In genomic region chr5:140684343-140685148, GRCm38 (mm10) we compare ENCODE assay signal across 7 mouse cellular contexts. TPM values are rescaled to one million over a fixed set of nuclear protein-coding genes. Genes with fewer than 3 reads are reported as not detected.
DNase-seq lines count a peak whose midpoint lies in the region; ATAC-seq and TF ChIP-seq lines count a peak whose summit lies in the region.

No protein-coding gene starts in this region.

- H3K4me3 ChIP-seq in MEL (ENCODE audit: control insufficient read depth in 1 of 2, insufficient read depth in 1 of 2, low read depth in 2 of 2, low read length in 2 of 2): no peak overlapping the region
- no peak overlapping the region for H3K4me3 ChIP-seq in hindbrain, embryonic 15.5 days

- H3K9me3 ChIP-seq in MEL (replicated peaks; ENCODE audit: insufficient read depth, low read length): no peaks in the 10 kb centered on the region
- H3K9me3 ChIP-seq in hindbrain, embryonic 15.5 days: no peaks in the 10 kb centered on the region

- no peak for TF ChIP-seq EP300 in MEL (IDR thresholded peaks at IDR 0.05; ENCODE audit: low read depth in 1 of 2, low read length in 2 of 2)

- intact Hi-C loops in left cerebral cortex, postnatal 14 days (cut with DNase I): loop anchor here (5.0 kb wide), 1 partner anchor 67 kb away; no protein-coding TSS in a partner anchor

- H3K4me2 ChIP-seq in hindbrain, embryonic 15.5 days: no peak overlapping the region

- no peak for TF ChIP-seq POLR2A in MEL (IDR thresholded peaks at IDR 0.05; ENCODE audit: control insufficient read depth in 1 of 2, insufficient read depth in 1 of 2, low read depth in 1 of 2, low read length in 2 of 2, poor library complexity in 1 of 2)

- TF ChIP-seq CTCF in MEL (IDR thresholded peaks at IDR 0.05 in 2 of 3, conservative IDR thresholded peaks at IDR 0.05 in 1 of 3; ENCODE audit: control insufficient read depth in 1 of 3, insufficient read depth in 1 of 3, low read depth in 2 of 3, low read length in 3 of 3, poor library complexity in 1 of 3, severe bottlenecking in 1 of 3): peak; percentile 83 to 89 (median 85)

- no peak overlapping the region for H3K27ac ChIP-seq in MEL (ENCODE audit: control insufficient read depth, low read depth, low read length)
- H3K27ac ChIP-seq in hindbrain, embryonic 15.5 days (replicated peaks): no peak overlapping the region

- peak; percentile 71; the same call in 1 of the 2 replicates for ATAC-seq in hindbrain, embryonic 15.5 days (ENCODE audit: low FRiP score, low read depth)

- no peak overlapping the region for H3K9ac ChIP-seq in MEL (ENCODE audit: control insufficient read depth, low read depth, low read length, poor library complexity, severe bottlenecking)
- H3K9ac ChIP-seq in hindbrain, embryonic 15.5 days: no peak overlapping the region

- 60% methylated on average over 16 of the region's 16 CpGs for WGBS in hindbrain, embryonic 15.5 days

- DNase-seq in left cerebral cortex, postnatal 14 days (ENCODE audit: low spot score in 2 of 2): peak; percentile 69
- no peak for DNase-seq in left cerebral cortex, adult 11 months (ENCODE audit: low spot score)
- DNase-seq in MEL (ENCODE audit: low read depth, low spot score): peak; percentile 66
- DNase-seq in cerebellum, postnatal 14 days: peak; percentile 71 to 77
- DNase-seq in lung, postnatal 36 days: peak; percentile 64
- DNase-seq in thymus, postnatal 14 days: peak; percentile 43

- no peaks in the 10 kb centered on the region for H3K36me3 ChIP-seq in MEL (ENCODE audit: control insufficient read depth in 1 of 2, insufficient read depth in 2 of 2, low read length in 2 of 2)
- H3K36me3 ChIP-seq in hindbrain, embryonic 15.5 days: peaks cover 31% of the 10 kb centered on the region

- TF ChIP-seq RAD21 in MEL (IDR thresholded peaks at IDR 0.05; ENCODE audit: low read depth, low read length): peak; percentile 76

- no peaks in the 10 kb centered on the region for H3K27me3 ChIP-seq in MEL (ENCODE audit: control insufficient read depth in 1 of 2, insufficient read depth in 2 of 2, low read length in 2 of 2)
- H3K27me3 ChIP-seq in hindbrain, embryonic 15.5 days: no peaks in the 10 kb centered on the region

- no peaks in the 10 kb centered on the region for H3K79me2 ChIP-seq in MEL (ENCODE audit: control insufficient read depth, insufficient read depth, low read length, poor library complexity)

- no peaks in the 10 kb centered on the region for H3K4me1 ChIP-seq in MEL (ENCODE audit: control insufficient read depth in 1 of 2, insufficient read depth in 2 of 2, low read length in 2 of 2)
- H3K4me1 ChIP-seq in hindbrain, embryonic 15.5 days (replicated peaks): no peaks in the 10 kb centered on the region; the same call in 1 of the 2 replicates

TF ChIP-seq in MEL, 35 proteins besides CTCF, POLR2A, EP300 and RAD21:
- TF ChIP-seq ZC3H11A (IDR thresholded peaks at IDR 0.05; ENCODE audit: low read depth, low read length) (peak; percentile 48; the same call in 1 of the 2 replicates), RCOR1 (IDR thresholded peaks at IDR 0.05; ENCODE audit: low read depth, low read length) (no peak), MXI1 (IDR thresholded peaks at IDR 0.05; ENCODE audit: low read depth, low read length) (no peak), ZKSCAN1 (IDR thresholded peaks at IDR 0.05; ENCODE audit: low read depth, low read length) (no peak), GABPA (IDR thresholded peaks at IDR 0.05; ENCODE audit: low read depth, low read length) (no peak), SMC3 (IDR thresholded peaks at IDR 0.05; ENCODE audit: low read depth, low read length) (peak; percentile 76)

RNA-seq across cellular contexts. Expression of gene Iqce, which starts 17.6 kb away (rescaled TPM):
- total RNA-seq in left cerebral cortex, postnatal 14 days (2021): 10 to 100 TPM; 49.0 to 63.8 TPM
- 6.4 and 7.3 TPM in 2 replicates for total RNA-seq in MEL (2012; rRNA removed)
- polyA plus RNA-seq in MEL (2012; ENCODE audit: insufficient read depth in 1 of 2, insufficient read length in 2 of 2, low read depth in 1 of 2, low replicate concordance in 2 of 2, missing spikeins in 1 of 2): 10 to 100 TPM in 1 of 2 experiments, not detected in 1; 21.2 TPM
- 26.0 and 29.4 TPM in 2 replicates for polyA plus RNA-seq in hindbrain, embryonic 15.5 days (2015; fragmentation: Nextera tagmentation; extraction: Ambion mirVana)

RNA-seq across cellular contexts. Expression of gene Brat1, which starts 20.3 kb away (rescaled TPM):
- total RNA-seq in left cerebral cortex, postnatal 14 days (2021): 10 to 100 TPM; 24.8 to 27.4 TPM
- total RNA-seq in MEL (2012; rRNA removed): 11.6 and 13.7 TPM in 2 replicates
- polyA plus RNA-seq in MEL (2012; ENCODE audit: insufficient read depth in 1 of 2, insufficient read length in 2 of 2, low read depth in 1 of 2, low replicate concordance in 2 of 2, missing spikeins in 1 of 2): 10 to 100 TPM in 1 of 2 experiments, not detected in 1; 14.2 TPM
- polyA plus RNA-seq in hindbrain, embryonic 15.5 days (2015; fragmentation: Nextera tagmentation; extraction: Ambion mirVana): 24.9 TPM in 2 replicates

RNA-seq across cellular contexts. Expression of gene Ttyh3, which starts 35.7 kb away (rescaled TPM):
- 100 to 1,000 TPM; 342 to 349 TPM for total RNA-seq in left cerebral cortex, postnatal 14 days (2021)
- total RNA-seq in MEL (2012; rRNA removed): 4.6 and 5.9 TPM in 2 replicates
- 10 to 100 TPM in 1 of 2 experiments, not detected in 1; 35.7 TPM for polyA plus RNA-seq in MEL (2012; ENCODE audit: insufficient read depth in 1 of 2, insufficient read length in 2 of 2, low read depth in 1 of 2, low replicate concordance in 2 of 2, missing spikeins in 1 of 2)
- 84.6 and 85.2 TPM in 2 replicates for polyA plus RNA-seq in hindbrain, embryonic 15.5 days (2015; fragmentation: Nextera tagmentation; extraction: Ambion mirVana)

RNA-seq across cellular contexts. Expression of gene Amz1, which starts 39.4 kb away (rescaled TPM):
- total RNA-seq in left cerebral cortex, postnatal 14 days (2021): 10 to 100 TPM; 17.4 to 20.5 TPM
- 1.7 TPM in 2 replicates for total RNA-seq in MEL (2012; rRNA removed)
- polyA plus RNA-seq in MEL (2012; ENCODE audit: insufficient read depth in 1 of 2, insufficient read length in 2 of 2, low read depth in 1 of 2, low replicate concordance in 2 of 2, missing spikeins in 1 of 2): under 1 TPM in 1 of 2 experiments, not detected in 1; 0.68 TPM
- 3.9 and 5.1 TPM in 2 replicates for polyA plus RNA-seq in hindbrain, embryonic 15.5 days (2015; fragmentation: Nextera tagmentation; extraction: Ambion mirVana)

Comparison
In these comparisons a context has a peak if more than half of its experiments do, and no peak if none do; other contexts are left out.
1. RNA of gene Ttyh3, which starts 35.7 kb away (total RNA-seq): 342 to 349 TPM in left cerebral cortex, postnatal 14 days; 4.6 to 5.9 TPM in MEL; every median in the first group is over 10 times any median in the second.